Mouse (Mus musculus): ENCODE data around the gene Ucp1.
"Not testable (repeated sequence)": the region's sequence is repeated elsewhere in the genome, so short reads cannot be mapped to it uniquely, and the experiment has no call there.

Gene Ucp1

GRCm38 (mm10) chr8:83290176-83290575 is at the start of gene Ucp1:
TSS of gene Ucp1 (plus strand) at chr8:83290352.
- DNase-seq (ENCODE audit: low spot score): no peak

GRCm38 (mm10) chr8:83244151-83244550 is 46.0 kb upstream of the Ucp1 start:
- DNase-seq (ENCODE audit: low spot score): no peak

GRCm38 (mm10) chr8:83250858-83251257 is 39.3 kb upstream of the Ucp1 start:
- DNase-seq (ENCODE audit: low spot score): no peak

- DNase-seq (ENCODE audit: low spot score): no peak
Measured at GRCm38 (mm10) chr8:83251362-83252246, 38.5 kb upstream of the Ucp1 start.

- DNase-seq (ENCODE audit: low spot score): no peak
Measured at GRCm38 (mm10) chr8:83252791-83253190, 37.4 kb upstream of the Ucp1 start.

- DNase-seq (ENCODE audit: low spot score): no peak
Measured at GRCm38 (mm10) chr8:83257631-83258030, 32.5 kb upstream of the Ucp1 start.

GRCm38 (mm10) chr8:83260418-83261215 is 29.5 kb upstream of the Ucp1 start:
- peak; percentile 26 for DNase-seq (ENCODE audit: low spot score)

GRCm38 (mm10) chr8:83271172-83271571 is 19.0 kb upstream of the Ucp1 start:
- DNase-seq (ENCODE audit: low spot score): no peak

GRCm38 (mm10) chr8:83272464-83272863 is 17.7 kb upstream of the Ucp1 start:
- DNase-seq (ENCODE audit: low spot score): no peak

- no peak for DNase-seq (ENCODE audit: low spot score)
Measured at GRCm38 (mm10) chr8:83274470-83274869, 15.7 kb upstream of the Ucp1 start.

- no peak for DNase-seq (ENCODE audit: low spot score)
Measured at GRCm38 (mm10) chr8:83278431-83278830, 11.7 kb upstream of the Ucp1 start.

- DNase-seq (ENCODE audit: low spot score): no peak
Measured at GRCm38 (mm10) chr8:83285391-83285790, 4.8 kb upstream of the Ucp1 start.

GRCm38 (mm10) chr8:83297375-83297774 is 7.2 kb downstream of the Ucp1 start:
- DNase-seq (ENCODE audit: low spot score): no peak

- DNase-seq (ENCODE audit: low spot score): no peak
Measured at GRCm38 (mm10) chr8:83300135-83300534, 10.0 kb downstream of the Ucp1 start.

- no peak for DNase-seq (ENCODE audit: low spot score)
Measured at GRCm38 (mm10) chr8:83304946-83305345, 14.8 kb downstream of the Ucp1 start.

- no peak for DNase-seq (ENCODE audit: low spot score)
Measured at GRCm38 (mm10) chr8:83309836-83310235, 19.7 kb downstream of the Ucp1 start.

- not testable (repeated sequence) for DNase-seq (ENCODE audit: low spot score)
Measured at GRCm38 (mm10) chr8:83315084-83315483, 24.9 kb downstream of the Ucp1 start.

GRCm38 (mm10) chr8:83315691-83316090 is 25.5 kb downstream of the Ucp1 start:
- DNase-seq (ENCODE audit: low spot score): no peak

GRCm38 (mm10) chr8:83320543-83320942 is 30.4 kb downstream of the Ucp1 start:
- DNase-seq (ENCODE audit: low spot score): no peak

- no peak for DNase-seq (ENCODE audit: low spot score)
Measured at GRCm38 (mm10) chr8:83322374-83322773, 32.2 kb downstream of the Ucp1 start.

GRCm38 (mm10) chr8:83323056-83323455 is 32.9 kb downstream of the Ucp1 start:
- DNase-seq (ENCODE audit: low spot score): no peak

GRCm38 (mm10) chr8:83327889-83328288 is 37.7 kb downstream of the Ucp1 start:
- DNase-seq (ENCODE audit: low spot score): no peak

- no peak for DNase-seq (ENCODE audit: low spot score)
Measured at GRCm38 (mm10) chr8:83331567-83331898, 41.4 kb downstream of the Ucp1 start.
